Mouse (Mus musculus): Measurements from ENCODE around the gene Kazn. TPM values are rescaled to one million over a fixed set of nuclear protein-coding genes. Genes with fewer than 3 reads are reported as not detected.

Kazn gene
- polyA plus RNA-seq, 1 experiment from 2014 or later, result 29.3 TPM

GRCm38 (mm10) chr4:142168352-142168751 lies 70.8 kb downstream of the Kazn start:
- Histone ChIP-seq H3K4me3 (ENCODE audit: low read depth, low read length) (no peak overlapping the region), H3K9ac (ENCODE audit: low read depth, low read length) (no peak overlapping the region), H3K4me1 (ENCODE audit: control insufficient read depth, insufficient read depth, low read length) (peaks cover 8% of the 10 kb centered on the region), H3K27me3 (ENCODE audit: control insufficient read depth, insufficient read depth, low read depth, low read length) (no peaks in the 10 kb centered on the region), H3K27ac (ENCODE audit: low read length) (no peak overlapping the region), H3K36me3 (ENCODE audit: control insufficient read depth, insufficient read depth, low read length) (no peaks in the 10 kb centered on the region), H3K9me3 (replicated peaks; ENCODE audit: control insufficient read depth, low read length, poor library complexity, severe bottlenecking) (no peaks in the 10 kb centered on the region), H3K4me2 (ENCODE audit: low read length) (no peak overlapping the region)
- 85% methylated on average over 7 of the region's 7 CpGs for WGBS
- ATAC-seq, result no peak

GRCm38 (mm10) chr4:142165835-142166701 lies 73.1 kb downstream of the Kazn start:
- H3K36me3 ChIP-seq (ENCODE audit: control insufficient read depth, insufficient read depth, low read length), result no peaks in the 10 kb centered on the region
- 0 out of 2 replicates have a peak overlapping the region, but pooled peaks have one; percentile 20 for H3K9ac ChIP-seq (ENCODE audit: low read depth, low read length)
- no peaks in the 10 kb centered on the region for H3K9me3 ChIP-seq (replicated peaks; ENCODE audit: control insufficient read depth, low read length, poor library complexity, severe bottlenecking)
- 18% methylated on average over 18 of the region's 18 CpGs for WGBS
- H3K4me1 ChIP-seq (ENCODE audit: control insufficient read depth, insufficient read depth, low read length), result peaks cover 6% of the 10 kb centered on the region; the same call in 1 of the 2 replicates
- no peak for ATAC-seq
- no peaks in the 10 kb centered on the region for H3K27me3 ChIP-seq (ENCODE audit: control insufficient read depth, insufficient read depth, low read depth, low read length)
- no peak overlapping the region for H3K4me3 ChIP-seq (ENCODE audit: low read depth, low read length)
- no peak overlapping the region for H3K4me2 ChIP-seq (ENCODE audit: low read length)
- H3K27ac ChIP-seq (ENCODE audit: low read length), result no peak overlapping the region

- no peaks in the 10 kb centered on the region for H3K9me3 ChIP-seq (replicated peaks; ENCODE audit: control insufficient read depth, low read length, poor library complexity, severe bottlenecking)
- H3K4me3 ChIP-seq (ENCODE audit: low read depth, low read length), result no peak overlapping the region
- no peak overlapping the region for H3K9ac ChIP-seq (ENCODE audit: low read depth, low read length)
- WGBS, result 57% methylated on average over 5 of the region's 5 CpGs
- no peak for ATAC-seq
- H3K36me3 ChIP-seq (ENCODE audit: control insufficient read depth, insufficient read depth, low read length), result no peaks in the 10 kb centered on the region
- no peak overlapping the region for H3K4me2 ChIP-seq (ENCODE audit: low read length)
- H3K27ac ChIP-seq (ENCODE audit: low read length), result no peak overlapping the region
- peaks cover 6% of the 10 kb centered on the region; the same call in 1 of the 2 replicates for H3K4me1 ChIP-seq (ENCODE audit: control insufficient read depth, insufficient read depth, low read length)
- H3K27me3 ChIP-seq (ENCODE audit: control insufficient read depth, insufficient read depth, low read depth, low read length), result no peaks in the 10 kb centered on the region
Measured at GRCm38 (mm10) chr4:142165363-142165762, 73.8 kb downstream of the Kazn start.

- 49% methylated on average over 4 of the region's 4 CpGs for WGBS
- Histone ChIP-seq H3K9ac (ENCODE audit: low read depth, low read length) (no peak overlapping the region), H3K27me3 (ENCODE audit: control insufficient read depth, insufficient read depth, low read depth, low read length) (no peaks in the 10 kb centered on the region), H3K9me3 (replicated peaks; ENCODE audit: control insufficient read depth, low read length, poor library complexity, severe bottlenecking) (no peaks in the 10 kb centered on the region), H3K36me3 (ENCODE audit: control insufficient read depth, insufficient read depth, low read length) (no peaks in the 10 kb centered on the region), H3K4me1 (ENCODE audit: control insufficient read depth, insufficient read depth, low read length) (peaks cover 6% of the 10 kb centered on the region; the same call in 1 of the 2 replicates), H3K4me3 (ENCODE audit: low read depth, low read length) (no peak overlapping the region), H3K4me2 (ENCODE audit: low read length) (no peak overlapping the region), H3K27ac (ENCODE audit: low read length) (no peak overlapping the region)
- ATAC-seq, result no peak
Measured at GRCm38 (mm10) chr4:142164386-142164785, 74.8 kb downstream of the Kazn start.

GRCm38 (mm10) chr4:142163862-142164261 lies 75.3 kb downstream of the Kazn start:
- H3K4me2 ChIP-seq (ENCODE audit: low read length), result no peak overlapping the region
- H3K27ac ChIP-seq (ENCODE audit: low read length), result no peak overlapping the region
- H3K4me1 ChIP-seq (ENCODE audit: control insufficient read depth, insufficient read depth, low read length), result peaks cover 6% of the 10 kb centered on the region; the same call in 1 of the 2 replicates
- ATAC-seq, result no peak
- no peak overlapping the region for H3K9ac ChIP-seq (ENCODE audit: low read depth, low read length)
- H3K36me3 ChIP-seq (ENCODE audit: control insufficient read depth, insufficient read depth, low read length), result no peaks in the 10 kb centered on the region
- H3K4me3 ChIP-seq (ENCODE audit: low read depth, low read length), result no peak overlapping the region
- no peaks in the 10 kb centered on the region for H3K9me3 ChIP-seq (replicated peaks; ENCODE audit: control insufficient read depth, low read length, poor library complexity, severe bottlenecking)
- H3K27me3 ChIP-seq (ENCODE audit: control insufficient read depth, insufficient read depth, low read depth, low read length), result no peaks in the 10 kb centered on the region
- 61% methylated on average over 3 of the region's 3 CpGs for WGBS

- WGBS, result 87% methylated on average over 9 of the region's 9 CpGs
- Histone ChIP-seq H3K27me3 (ENCODE audit: control insufficient read depth, insufficient read depth, low read depth, low read length) (no peaks in the 10 kb centered on the region), H3K4me1 (ENCODE audit: control insufficient read depth, insufficient read depth, low read length) (peaks cover 6% of the 10 kb centered on the region; the same call in 1 of the 2 replicates), H3K9ac (ENCODE audit: low read depth, low read length) (no peak overlapping the region), H3K4me3 (ENCODE audit: low read depth, low read length) (no peak overlapping the region), H3K27ac (ENCODE audit: low read length) (no peak overlapping the region), H3K9me3 (replicated peaks; ENCODE audit: control insufficient read depth, low read length, poor library complexity, severe bottlenecking) (no peaks in the 10 kb centered on the region), H3K4me2 (ENCODE audit: low read length) (no peak overlapping the region), H3K36me3 (ENCODE audit: control insufficient read depth, insufficient read depth, low read length) (no peaks in the 10 kb centered on the region)
- no peak for ATAC-seq
Measured at GRCm38 (mm10) chr4:142162729-142163128, 76.5 kb downstream of the Kazn start.

- Histone ChIP-seq H3K27ac (ENCODE audit: low read length) (no peak overlapping the region), H3K4me1 (ENCODE audit: control insufficient read depth, insufficient read depth, low read length) (peaks cover 6% of the 10 kb centered on the region; the same call in 1 of the 2 replicates)
- WGBS, result 92% methylated on average over 2 of the region's 2 CpGs
Measured at GRCm38 (mm10) chr4:142162102-142162501, 77.1 kb downstream of the Kazn start.

GRCm38 (mm10) chr4:142160041-142160440 lies 79.2 kb downstream of the Kazn start:
- Histone ChIP-seq H3K36me3 (ENCODE audit: control insufficient read depth, insufficient read depth, low read length) (0 out of 2 replicates have a peak, but pooled peaks cover 2% of the 10 kb centered on the region), H3K4me3 (ENCODE audit: low read depth, low read length) (no peak overlapping the region), H3K27ac (ENCODE audit: low read length) (no peak overlapping the region), H3K9ac (ENCODE audit: low read depth, low read length) (no peak overlapping the region), H3K4me2 (ENCODE audit: low read length) (no peak overlapping the region), H3K27me3 (ENCODE audit: control insufficient read depth, insufficient read depth, low read depth, low read length) (no peaks in the 10 kb centered on the region), H3K4me1 (ENCODE audit: control insufficient read depth, insufficient read depth, low read length) (no peaks in the 10 kb centered on the region), H3K9me3 (replicated peaks; ENCODE audit: control insufficient read depth, low read length, poor library complexity, severe bottlenecking) (no peaks in the 10 kb centered on the region)
- no peak for ATAC-seq
- WGBS, result 46% methylated on average over 8 of the region's 8 CpGs

More at GRCm38 (mm10) chr4:142162102-142162501, 77.1 kb downstream of the Kazn start:
- no peak for ATAC-seq
- no peak overlapping the region for H3K9ac ChIP-seq (ENCODE audit: low read depth, low read length)
- H3K4me2 ChIP-seq (ENCODE audit: low read length), result no peak overlapping the region
- H3K4me3 ChIP-seq (ENCODE audit: low read depth, low read length), result no peak overlapping the region
- H3K27me3 ChIP-seq (ENCODE audit: control insufficient read depth, insufficient read depth, low read depth, low read length), result no peaks in the 10 kb centered on the region
- H3K9me3 ChIP-seq (replicated peaks; ENCODE audit: control insufficient read depth, low read length, poor library complexity, severe bottlenecking), result no peaks in the 10 kb centered on the region
- 0 out of 2 replicates have a peak, but pooled peaks cover 2% of the 10 kb centered on the region for H3K36me3 ChIP-seq (ENCODE audit: control insufficient read depth, insufficient read depth, low read length)

- no peak for ATAC-seq
- Histone ChIP-seq H3K36me3 (ENCODE audit: control insufficient read depth, insufficient read depth, low read length) (0 out of 2 replicates have a peak, but pooled peaks cover 2% of the 10 kb centered on the region), H3K4me2 (ENCODE audit: low read length) (no peak overlapping the region), H3K27me3 (ENCODE audit: control insufficient read depth, insufficient read depth, low read depth, low read length) (no peaks in the 10 kb centered on the region), H3K9ac (ENCODE audit: low read depth, low read length) (no peak overlapping the region), H3K9me3 (replicated peaks; ENCODE audit: control insufficient read depth, low read length, poor library complexity, severe bottlenecking) (no peaks in the 10 kb centered on the region), H3K4me3 (ENCODE audit: low read depth, low read length) (no peak overlapping the region), H3K4me1 (ENCODE audit: control insufficient read depth, insufficient read depth, low read length) (peaks cover 2% of the 10 kb centered on the region; the same call in 1 of the 2 replicates), H3K27ac (ENCODE audit: low read length) (no peak overlapping the region)
- WGBS, result 83% methylated on average over 5 of the region's 5 CpGs
Measured at GRCm38 (mm10) chr4:142156506-142156905, 82.7 kb downstream of the Kazn start.

All from midbrain, embryonic 16.5 days (tissue).